Mouse (Mus musculus) brain, embryonic 14.5 days (tissue): ENCODE results near the gene Tmc7.

Source experiments
- CTCF ChIP-seq: fragments of 200-500 bp; IDR thresholded peaks from 2 replicates; pipeline ENCODE4 v1.5.1; 2012; ENCODE audit warnings: inconsistent platforms, mild to moderate bottlenecking, moderate library complexity, borderline replicate concordance; ENCODE audit not compliant: insufficient read depth, insufficient read length; ENCODE audit errors: extremely low read depth
- POLR2A ChIP-seq: fragments of 200-500 bp; IDR thresholded peaks from 2 replicates; pipeline ENCODE4 v1.6.1; 2012; ENCODE audit warnings: mild to moderate bottlenecking, inconsistent platforms, borderline replicate concordance; ENCODE audit not compliant: poor library complexity, insufficient read depth, insufficient read length, severe bottlenecking; ENCODE audit errors: extremely low read depth

DNA sequence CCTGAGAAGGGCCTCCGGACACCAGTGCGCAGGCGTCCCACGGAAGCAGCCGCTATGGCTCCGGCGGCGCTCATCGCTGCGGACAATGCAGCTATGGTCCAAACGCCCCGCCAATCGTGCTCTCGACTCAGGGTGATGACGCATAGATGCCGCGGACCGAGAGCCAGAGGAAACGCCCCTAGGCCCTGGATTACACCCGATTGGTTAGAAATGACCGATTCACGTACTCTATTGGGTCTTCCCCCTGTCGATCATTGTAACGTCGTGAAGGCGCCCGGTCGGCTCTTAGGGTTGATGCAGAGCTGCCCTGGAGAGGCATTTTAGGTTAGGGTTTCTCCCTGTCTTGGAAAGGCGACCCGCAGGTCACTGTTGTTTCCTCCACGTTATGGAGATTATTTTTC is 51.4 kb downstream of the Tmc7 start, which contains the start of gene Coq7:
- TF ChIP-seq POLR2A (peak; percentile 59; the same call in 1 of the 2 replicates), CTCF (no peak)
